Mouse (Mus musculus) heart, adult 2 months (tissue): Measurements from ENCODE around the gene Picalm.

Source experiments
- CTCF ChIP-seq: fragments of 200-600 bp; IDR thresholded peaks from 2 replicates; pipeline ENCODE4 v1.8.1; 2022; ENCODE audit warnings: antibody characterized with exemption, mild to moderate bottlenecking, moderate library complexity
- EP300 ChIP-seq: fragments of 200-500 bp; IDR thresholded peaks from 2 replicates; pipeline ENCODE4 v1.6.1; 2011; ENCODE audit warnings: low read depth, low read length, control low read depth; ENCODE audit not compliant: insufficient read depth

GRCm38 (mm10) chr7:90252946-90253345, 122.9 kb downstream of the Picalm start:
- TF ChIP-seq CTCF (peak; percentile 53), EP300 (no peak)
